Mouse (Mus musculus): ENCODE data around the gene Sipa1l2.

The Sipa1l2 gene

DNA sequence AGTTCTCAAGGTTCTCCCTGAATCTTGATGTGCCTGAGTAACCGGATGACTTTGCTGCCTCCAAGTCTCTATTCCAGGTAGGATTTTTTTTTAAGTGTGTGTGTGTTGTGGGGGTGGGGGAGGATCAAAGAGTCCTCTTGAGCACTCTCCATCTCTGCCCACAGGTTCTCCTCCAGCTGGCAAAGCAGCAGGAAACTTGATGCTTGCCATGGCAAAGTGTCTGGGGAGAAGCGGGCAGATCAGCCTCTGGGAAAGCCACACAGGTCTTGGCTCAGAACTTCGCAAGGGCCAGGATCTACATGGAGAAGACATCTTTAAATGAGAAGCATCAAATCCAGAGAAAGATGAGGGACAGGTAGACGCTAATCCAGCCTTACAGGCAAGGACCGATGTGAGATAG, 10.8 kb upstream of the Sipa1l2 start:
- no peak for DNase-seq (ENCODE audit: extremely low spot score)

- no peak for DNase-seq (ENCODE audit: extremely low spot score)
These were observed 6.5 kb upstream of the Sipa1l2 start for GRCm38 (mm10) chr8:125576127-125576526.

GRCm38 (mm10) chr8:125574280-125574679, 4.7 kb upstream of the Sipa1l2 start:
- no peak for DNase-seq (ENCODE audit: extremely low spot score)

- no peak for DNase-seq (ENCODE audit: extremely low spot score)
These were observed 2.6 kb upstream of the Sipa1l2 start for GRCm38 (mm10) chr8:125572246-125572645.

GRCm38 (mm10) chr8:125570835-125571465, 1.3 kb upstream of the Sipa1l2 start:
- no peak for DNase-seq (ENCODE audit: extremely low spot score)

DNA sequence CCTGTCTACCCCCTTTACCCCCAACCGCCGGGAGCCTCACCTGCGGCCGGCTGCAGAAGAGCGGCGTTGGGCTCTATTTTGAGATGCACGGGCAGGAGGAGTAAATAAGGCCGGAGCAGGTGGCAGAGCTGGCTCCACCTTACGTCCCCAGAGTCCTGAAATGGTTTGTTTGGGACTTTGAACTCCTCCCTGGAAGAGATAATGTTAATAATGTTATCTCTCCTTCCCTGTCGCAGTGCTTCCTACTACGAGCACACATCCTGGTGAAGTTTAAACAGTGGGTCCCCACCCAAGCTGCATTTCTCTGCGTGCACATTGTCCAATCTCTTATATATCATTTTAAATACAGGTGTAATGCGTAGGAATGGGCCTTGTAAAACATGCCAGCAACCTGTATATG, 781 bp upstream of the Sipa1l2 start:
- DNase-seq (ENCODE audit: extremely low spot score), result no peak

DNA sequence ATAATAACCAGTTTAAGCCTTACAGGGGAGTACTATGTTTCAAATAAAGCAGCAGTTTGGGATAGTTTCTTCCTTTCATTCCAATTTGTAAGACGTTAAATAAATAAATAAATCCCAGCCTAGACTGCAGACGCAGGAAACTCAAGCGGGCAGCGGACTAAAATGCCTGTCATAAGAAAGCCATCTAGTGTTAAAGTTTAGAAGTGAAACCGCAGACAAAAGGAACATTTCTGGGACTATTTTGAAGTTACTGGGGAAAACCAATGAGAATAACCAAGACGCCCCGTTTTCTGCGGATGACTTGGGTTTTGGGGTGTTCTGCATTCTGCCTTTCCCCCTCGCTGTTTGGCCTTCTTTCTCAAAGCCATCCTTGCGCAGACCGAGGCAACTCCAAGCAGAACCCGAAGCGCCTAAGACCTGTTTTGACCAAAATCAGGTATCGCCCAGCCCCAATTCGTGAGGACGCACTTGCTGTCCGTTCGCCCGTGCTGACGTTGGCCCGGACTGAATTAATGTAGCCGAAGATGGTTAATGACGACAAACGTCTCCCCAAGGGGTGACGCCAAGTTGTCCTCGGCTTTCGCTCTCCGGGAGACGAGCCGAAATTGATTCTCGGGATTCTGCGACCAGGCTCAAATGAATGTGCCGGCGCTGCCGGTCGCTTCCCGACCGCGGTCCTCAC, 616 bp downstream of the Sipa1l2 start:
- peak; percentile 71 for DNase-seq (ENCODE audit: extremely low spot score)

GRCm38 (mm10) chr8:125568421-125568850, 1.2 kb downstream of the Sipa1l2 start:
- no peak for DNase-seq (ENCODE audit: extremely low spot score)

DNA sequence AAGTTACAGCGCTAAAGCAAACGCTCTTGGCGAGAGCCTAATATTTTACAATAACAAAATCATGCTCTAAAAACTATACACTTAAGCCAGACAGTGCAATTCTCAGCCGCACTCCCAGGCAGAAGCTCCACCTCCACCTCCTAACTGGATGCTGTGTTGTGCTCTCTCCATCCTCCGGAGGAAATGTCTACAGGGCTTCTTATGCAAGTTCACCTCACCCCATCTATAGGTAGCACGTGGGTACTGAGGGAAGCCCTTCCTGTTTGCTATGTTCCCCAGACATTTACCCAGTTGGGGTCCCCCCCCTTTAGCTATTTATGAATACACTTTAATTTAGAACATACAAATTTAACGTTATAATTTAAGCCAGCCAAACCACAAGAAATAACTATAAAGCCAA, 2.0 kb downstream of the Sipa1l2 start:
- DNase-seq (ENCODE audit: extremely low spot score), result no peak

DNA sequence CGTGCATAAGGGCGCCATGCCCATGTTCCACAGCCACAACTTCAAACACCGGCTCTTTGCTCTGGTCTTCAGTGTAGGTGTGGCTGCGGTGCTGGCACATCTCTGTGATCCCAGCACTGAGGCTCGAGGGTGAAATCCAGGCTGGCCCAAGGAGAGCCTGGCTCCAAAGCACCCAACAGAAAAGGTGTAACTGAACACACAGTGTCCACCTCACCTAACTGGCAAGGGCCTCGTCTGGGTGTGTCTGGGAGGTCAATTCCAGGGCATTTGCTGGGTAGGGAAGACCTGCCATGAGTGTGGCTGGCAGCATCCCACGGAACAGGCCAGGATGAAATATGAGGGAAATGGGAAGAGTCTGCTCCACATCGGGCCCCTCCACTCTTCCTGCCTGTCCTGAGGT, 6.7 kb downstream of the Sipa1l2 start:
- no peak for DNase-seq (ENCODE audit: extremely low spot score)

DNA sequence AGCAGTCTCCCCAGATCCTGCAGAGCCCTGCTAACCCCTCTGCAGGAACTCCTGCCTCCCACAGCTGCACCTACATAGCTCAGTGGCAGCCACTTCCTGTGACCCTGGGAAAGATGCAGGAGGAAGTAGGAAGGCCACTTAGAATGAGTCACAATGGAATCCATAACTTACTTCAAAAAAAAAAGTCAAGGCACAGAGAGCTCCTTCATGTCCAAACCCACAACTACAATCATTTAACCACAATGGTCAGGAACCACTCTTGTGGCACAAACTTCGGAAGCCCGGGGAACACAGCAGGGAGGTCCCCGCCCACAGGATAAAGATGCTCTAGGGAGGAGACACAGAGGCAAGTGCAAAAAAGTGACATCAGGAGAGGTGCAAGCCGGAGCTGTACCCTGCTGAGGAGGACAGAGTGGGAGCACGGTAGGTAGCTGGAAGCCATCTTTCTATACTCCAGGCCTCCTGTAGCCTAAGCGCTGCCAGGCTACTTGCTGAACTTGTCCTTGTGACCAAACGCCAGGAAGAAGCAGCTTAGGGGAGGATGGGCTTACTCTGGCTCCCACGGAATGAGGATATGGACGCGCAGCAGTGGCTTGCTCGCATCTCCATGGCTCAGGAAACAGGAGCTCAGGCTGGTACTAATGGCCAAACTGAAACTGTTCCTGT, 8.7 kb downstream of the Sipa1l2 start:
- DNase-seq (ENCODE audit: extremely low spot score), result no peak

GRCm38 (mm10) chr8:125559066-125559653, 10.4 kb downstream of the Sipa1l2 start:
- no peak for DNase-seq (ENCODE audit: extremely low spot score)

DNA sequence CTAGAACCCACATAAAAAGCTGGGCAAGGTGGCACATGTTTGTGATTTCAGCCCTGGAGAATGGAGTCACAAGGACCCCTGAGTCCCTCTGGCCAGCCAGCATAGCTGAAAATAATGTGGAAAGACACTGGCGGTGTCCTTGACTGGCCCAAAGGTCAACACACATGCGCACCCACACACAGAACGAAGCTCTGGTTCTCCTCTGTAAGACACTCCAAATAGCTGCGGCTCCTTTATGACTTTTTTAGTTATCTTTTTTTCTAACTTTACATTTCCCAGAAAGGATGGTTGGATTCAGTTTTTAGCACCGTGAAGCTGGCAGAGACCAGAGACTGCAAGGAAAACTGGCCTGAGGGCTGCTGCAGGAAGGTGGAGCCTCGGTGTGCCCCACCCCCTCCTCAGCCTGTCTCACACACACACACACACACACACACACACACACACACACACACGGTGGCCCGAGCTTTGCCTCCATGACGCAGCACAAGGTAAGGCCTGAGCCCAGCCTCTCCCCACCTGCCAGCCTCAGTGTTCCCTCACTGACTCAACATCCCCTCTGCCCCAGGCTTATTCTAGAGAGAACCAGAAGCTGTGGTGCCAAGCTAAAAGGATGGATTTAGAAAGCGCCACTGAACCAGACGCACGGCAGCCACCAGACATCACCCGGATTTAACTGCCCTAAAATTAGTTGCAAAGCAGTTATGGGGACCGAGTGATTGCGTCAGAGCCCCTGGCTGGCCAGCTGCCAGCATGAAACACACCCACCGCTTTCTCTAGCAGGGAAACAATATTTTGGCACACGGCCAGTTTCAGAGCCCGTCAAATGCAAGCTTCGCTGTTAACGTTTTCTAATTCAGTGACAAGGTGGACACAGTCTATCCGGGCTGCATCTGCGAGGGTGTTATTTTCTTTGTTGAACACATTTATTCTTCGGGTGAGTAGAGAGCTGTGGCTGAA, 11.2 kb downstream of the Sipa1l2 start:
- no peak for DNase-seq (ENCODE audit: extremely low spot score)

DNA sequence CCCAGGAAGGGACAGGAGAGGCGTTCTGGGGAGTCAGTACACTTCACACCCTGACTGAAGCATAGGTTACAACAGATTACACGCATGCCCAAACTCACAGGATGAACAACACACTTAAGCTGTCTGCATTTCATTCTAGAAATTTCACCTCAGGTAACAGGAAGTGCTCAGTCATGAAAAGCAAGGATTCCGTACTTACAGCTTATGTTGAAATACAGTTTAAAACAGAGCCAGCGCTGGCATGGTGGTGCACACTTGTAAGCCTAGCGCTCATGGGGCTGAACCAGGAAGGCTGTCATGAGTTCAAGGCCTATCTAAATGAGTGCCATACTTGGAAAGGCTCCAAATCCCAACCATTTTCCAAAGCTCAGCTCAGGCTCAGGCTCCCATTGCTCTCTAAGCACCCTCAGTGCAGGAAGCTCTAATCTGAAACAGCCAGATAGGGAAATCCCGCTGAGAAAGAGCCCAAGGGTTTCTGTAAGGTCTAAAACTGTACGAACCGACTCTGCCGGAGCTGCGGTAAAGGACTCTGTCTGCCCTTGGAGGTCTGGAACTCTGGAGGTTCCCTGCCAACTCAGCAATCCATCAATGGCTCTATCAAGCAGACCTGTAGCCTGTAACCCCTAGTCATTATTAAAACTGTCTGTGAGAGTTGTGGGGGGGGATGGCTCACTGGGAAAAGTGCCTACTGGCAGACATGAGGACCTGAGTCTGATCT, 12.1 kb downstream of the Sipa1l2 start:
- DNase-seq (ENCODE audit: extremely low spot score), result no peak

DNA sequence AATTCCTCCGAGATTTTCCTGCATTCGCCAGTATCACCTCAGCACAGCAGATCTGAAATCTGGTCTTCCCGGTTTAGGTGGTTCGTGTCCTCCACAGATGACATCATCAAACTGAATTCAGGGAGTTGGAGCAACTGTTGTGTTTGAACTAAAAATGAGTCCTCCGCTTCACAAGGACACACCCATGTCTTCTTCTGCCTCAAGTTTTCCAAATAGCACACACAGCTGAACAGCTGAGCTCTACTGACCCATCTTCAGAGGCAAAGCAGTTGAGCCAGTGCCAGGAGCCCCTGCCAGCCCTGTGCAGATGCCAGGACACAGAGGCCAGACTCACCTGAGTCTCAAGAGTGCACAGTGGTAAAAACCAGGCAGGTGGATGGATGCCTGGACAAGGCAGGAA, 12.9 kb downstream of the Sipa1l2 start:
- DNase-seq (ENCODE audit: extremely low spot score), result no peak

DNA sequence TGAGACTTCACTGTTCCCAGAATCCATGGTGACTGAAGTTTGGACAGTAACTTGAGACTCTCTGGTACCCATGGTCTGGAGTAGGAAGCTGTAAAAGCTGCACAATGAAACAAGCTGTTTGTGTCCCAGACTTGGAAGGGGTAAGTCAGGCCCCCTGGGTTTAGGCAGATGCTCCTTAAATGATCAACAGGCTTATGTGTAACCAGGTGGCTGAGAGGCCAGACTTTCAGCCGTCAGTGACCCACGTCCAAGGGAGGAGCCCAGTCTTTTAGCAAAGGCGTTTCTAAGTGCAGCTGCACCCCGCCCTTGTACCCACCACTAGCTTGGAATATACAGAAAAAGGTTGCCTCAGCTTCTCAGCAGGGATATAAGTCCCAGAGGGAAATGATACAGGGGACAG, 19.0 kb downstream of the Sipa1l2 start:
- no peak for DNase-seq (ENCODE audit: extremely low spot score)

- no peak for DNase-seq (ENCODE audit: extremely low spot score)
These were observed 22.3 kb downstream of the Sipa1l2 start for GRCm38 (mm10) chr8:125547296-125547695.

GRCm38 (mm10) chr8:125545866-125546265, 23.7 kb downstream of the Sipa1l2 start:
- DNase-seq (ENCODE audit: extremely low spot score), result no peak

DNA sequence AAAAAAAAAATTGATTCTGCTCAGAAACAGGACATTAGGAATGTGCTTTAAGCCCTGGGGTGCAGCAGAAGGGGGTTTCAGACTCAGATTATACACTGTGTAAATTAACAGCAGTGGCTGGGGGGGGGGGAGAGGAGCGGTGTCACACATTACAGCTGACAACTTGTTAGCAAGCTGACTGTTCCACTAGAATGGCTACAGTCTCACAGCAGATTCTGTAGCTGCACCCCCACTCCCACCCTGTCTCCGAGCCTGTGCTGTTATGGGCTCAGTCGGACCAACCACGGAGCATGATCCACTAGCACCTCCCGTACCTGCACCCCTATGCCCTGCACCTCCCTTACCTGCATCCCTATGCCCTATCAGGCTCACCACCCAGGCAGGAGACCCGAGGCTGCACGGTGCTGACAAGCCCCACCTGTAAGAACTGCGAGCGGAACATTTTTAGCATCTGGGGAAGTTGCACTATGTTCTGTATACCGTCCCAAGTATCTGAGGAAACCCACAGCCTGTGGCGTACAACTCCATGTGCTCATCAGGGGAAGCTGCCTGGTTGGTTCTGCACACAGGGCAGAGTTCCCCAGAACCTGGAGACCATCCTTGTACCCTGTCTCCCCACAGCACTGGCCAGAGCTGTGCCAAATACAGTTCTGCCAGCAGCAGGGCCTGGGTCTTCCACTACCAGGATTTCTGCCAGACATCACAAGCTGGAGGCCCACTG, 26.6 kb downstream of the Sipa1l2 start:
- no peak for DNase-seq (ENCODE audit: extremely low spot score)
